Mouse (Mus musculus) forebrain, embryonic 15.5 days (tissue): ENCODE measurements around the gene A030003K21Rik. TPM values are rescaled to one million over a fixed set of nuclear protein-coding genes. Genes with fewer than 3 reads are reported as not detected.
"Not testable (repeated sequence)": the region's sequence is repeated elsewhere in the genome, so short reads cannot be mapped to it uniquely, and the experiment has no call there.

Source experiments
- ATAC-seq: fragments of 200-750 bp; cut with Nextera tagmentation; replicated peaks from 2 replicates; pipeline ENCODE4 v1.8.0; 2017; ENCODE audit warnings: mild to moderate bottlenecking, moderate TSS enrichment, moderate library complexity
- H3K27ac ChIP-seq: fragments of 300-500 bp; sonication (generic); replicated peaks from 2 replicates; pipeline ENCODE4 v1.5.1; 2015; ENCODE audit warnings: mild to moderate bottlenecking, inconsistent platforms
- H3K27me3 ChIP-seq: fragments of 300-500 bp; sonication (generic); 2 replicates; pipeline ENCODE4 v1.6.1; 2015; ENCODE audit warnings: inconsistent platforms
- H3K36me3 ChIP-seq: fragments of 300-500 bp; sonication (generic); 2 replicates; pipeline ENCODE4 v1.6.1; 2015; ENCODE audit warnings: mild to moderate bottlenecking, inconsistent platforms
- H3K4me1 ChIP-seq: fragments of 300-500 bp; sonication (generic); 2 replicates; pipeline ENCODE4 v1.6.1; 2015; ENCODE audit warnings: inconsistent platforms
- H3K4me2 ChIP-seq: fragments of 300-500 bp; sonication (generic); replicated peaks from 2 replicates; pipeline ENCODE4 v1.6.1; 2015; ENCODE audit warnings: mild to moderate bottlenecking, inconsistent platforms
- H3K4me3 ChIP-seq: fragments of 300-500 bp; sonication (generic); 2 replicates; pipeline ENCODE4 v1.5.1; 2015; ENCODE audit warnings: mild to moderate bottlenecking, inconsistent platforms
- H3K9ac ChIP-seq: fragments of 300-500 bp; sonication (generic); replicated peaks from 2 replicates; pipeline ENCODE4 v1.6.1; 2015; ENCODE audit warnings: mild to moderate bottlenecking, inconsistent platforms
- H3K9me3 ChIP-seq: fragments of 300-500 bp; sonication (generic); 2 replicates; pipeline ENCODE4 v1.6.1; 2016; ENCODE audit warnings: inconsistent platforms
- WGBS: fragments of 180-500 bp; shearing (Covaris S2); methylation state at CpG from one replicate; pipeline ENCODE4 v1.1.7; 2015; ENCODE audit warnings: mixed read lengths; 5-methylcytosine and 5-hydroxymethylcytosine counted together
- polyA plus RNA-seq: library from polyadenylated mRNA; unstranded; fragments of >200 nt; fragmentation: Nextera tagmentation; extraction: Ambion mirVana; gene quantifications from 2 replicates; pipeline ENCODE4 v1.2.1, GENCODE M21; 2015

A030003K21Rik gene
- polyA plus RNA-seq, 1 experiment from 2014 or later, result not detected

GRCm38 (mm10) chr1:82959870-82960385 is 16.7 kb upstream of the A030003K21Rik start, which contains the start of gene Gm47955:
Gene Gm47955, plus strand, starts transcription at chr1:82960286.
- Histone ChIP-seq H3K4me3 (no peak within 1 kb of the TSS), H3K4me1 (no peaks in the 10 kb centered on the region), H3K9me3 (no peaks in the 10 kb centered on the region), H3K27ac (no peak within 1 kb of the TSS), H3K9ac (no peak within 1 kb of the TSS), H3K36me3 (no peaks in the 10 kb centered on the region), H3K4me2 (no peak within 1 kb of the TSS), H3K27me3 (no peaks in the 10 kb centered on the region)
- ATAC-seq, result no peak
- WGBS, result 91% methylated on average over 11 of the region's 11 CpGs

- H3K36me3 ChIP-seq, H3K4me1 ChIP-seq, H3K27ac ChIP-seq, H3K27me3 ChIP-seq, H3K9me3 ChIP-seq, ATAC-seq, H3K9ac ChIP-seq, H3K4me3 ChIP-seq, H3K4me2 ChIP-seq: not testable (repeated sequence)
These were observed 12.7 kb upstream of the A030003K21Rik start, which contains the start of gene Gm7544 for GRCm38 (mm10) chr1:82955913-82956312. Gene Gm7544, minus strand, starts transcription at chr1:82956013.

GRCm38 (mm10) chr1:82948601-82949000 is 5.4 kb upstream of the A030003K21Rik start:
- Histone ChIP-seq H3K4me2 (no peak overlapping the region), H3K4me3 (no peak overlapping the region), H3K27ac (no peak overlapping the region), H3K4me1 (no peaks in the 10 kb centered on the region), H3K27me3 (no peaks in the 10 kb centered on the region), H3K9ac (no peak overlapping the region), H3K36me3 (no peaks in the 10 kb centered on the region), H3K9me3 (no peaks in the 10 kb centered on the region)
- WGBS, result 88% methylated on average over 2 of the region's 2 CpGs
- no peak for ATAC-seq

DNA sequence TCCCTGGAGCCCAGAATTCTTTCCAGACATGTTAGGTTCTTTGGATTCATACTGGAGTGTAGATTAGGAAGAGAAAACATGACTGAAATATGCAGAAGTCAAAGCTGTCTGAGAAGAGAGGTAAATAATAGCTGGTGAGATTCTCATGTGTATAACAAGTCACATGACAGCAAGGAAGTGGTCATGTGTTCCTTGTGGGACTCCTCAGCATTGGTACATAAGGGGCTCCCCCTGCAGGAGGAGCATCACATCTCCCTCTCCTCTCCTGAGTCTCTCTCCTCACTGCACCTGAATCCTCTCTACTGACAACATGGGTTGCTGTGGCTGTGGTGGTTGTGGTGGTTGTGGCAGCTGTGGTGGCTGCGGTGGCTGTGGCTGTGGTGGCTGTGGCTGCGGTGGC is 2.8 kb upstream of the A030003K21Rik start:
- ATAC-seq, H3K27me3 ChIP-seq: not testable (repeated sequence)
- 100% methylated on average over 2 of the region's 2 CpGs for WGBS

GRCm38 (mm10) chr1:82942505-82942904 is 683 bp downstream of the A030003K21Rik start:
- H3K9me3 ChIP-seq, ATAC-seq, H3K4me2 ChIP-seq, H3K9ac ChIP-seq, H3K4me3 ChIP-seq, H3K36me3 ChIP-seq, H3K27me3 ChIP-seq, H3K4me1 ChIP-seq, H3K27ac ChIP-seq: not testable (repeated sequence)
- WGBS, result 77% methylated on average over 2 of the region's 2 CpGs

More for the DNA sequence above, 2.8 kb upstream of the A030003K21Rik start:
- H3K36me3 ChIP-seq, H3K9me3 ChIP-seq, H3K27ac ChIP-seq, H3K4me2 ChIP-seq, H3K4me3 ChIP-seq, H3K4me1 ChIP-seq, H3K9ac ChIP-seq: not testable (repeated sequence)

- H3K27me3 ChIP-seq, result no peaks in the 10 kb centered on the region
- no peak overlapping the region for H3K4me2 ChIP-seq
- H3K27ac ChIP-seq, result no peak overlapping the region
- H3K36me3 ChIP-seq, result no peaks in the 10 kb centered on the region
- no peak for ATAC-seq
- H3K9ac ChIP-seq, result no peak overlapping the region
- H3K9me3 ChIP-seq, result no peaks in the 10 kb centered on the region
- H3K4me1 ChIP-seq, result no peaks in the 10 kb centered on the region
- 95% methylated on average over 5 of the region's 5 CpGs for WGBS
- H3K4me3 ChIP-seq, result no peak overlapping the region
These were observed 4.5 kb downstream of the A030003K21Rik start for GRCm38 (mm10) chr1:82938666-82939065.

- not testable (repeated sequence) for H3K9me3 ChIP-seq, H3K27ac ChIP-seq, H3K9ac ChIP-seq, H3K4me1 ChIP-seq, H3K36me3 ChIP-seq, H3K4me3 ChIP-seq, H3K27me3 ChIP-seq, ATAC-seq, H3K4me2 ChIP-seq
- no CpG with 5 or more reads among the region's 6 CpGs for WGBS
These were observed 11.9 kb downstream of the A030003K21Rik start, which contains the start of gene Gm6217 for GRCm38 (mm10) chr1:82931326-82931725. Gene Gm6217, minus strand, starts transcription at chr1:82931399.

DNA sequence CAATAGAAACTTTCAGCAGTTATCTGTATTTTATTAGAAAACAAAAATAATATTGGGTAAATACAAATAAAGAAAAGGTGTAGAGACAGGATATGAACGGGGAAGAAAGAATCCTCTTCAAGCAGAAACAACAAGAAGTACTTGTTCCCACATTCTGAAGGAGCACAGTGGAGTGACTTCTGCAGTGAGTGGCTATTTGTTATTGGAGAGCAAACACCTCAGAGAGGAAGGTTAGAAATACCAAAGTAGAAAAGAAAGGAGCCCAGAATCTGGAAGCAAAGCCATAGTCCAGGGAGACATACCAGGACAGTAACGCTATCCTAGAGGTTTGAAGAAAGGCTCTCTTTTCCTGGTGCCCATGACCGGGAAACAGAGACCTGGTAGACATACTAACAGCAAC is 12.6 kb downstream of the A030003K21Rik start:
- not testable (repeated sequence) for ATAC-seq
- 98% methylated on average over 3 of the region's 3 CpGs for WGBS

DNA sequence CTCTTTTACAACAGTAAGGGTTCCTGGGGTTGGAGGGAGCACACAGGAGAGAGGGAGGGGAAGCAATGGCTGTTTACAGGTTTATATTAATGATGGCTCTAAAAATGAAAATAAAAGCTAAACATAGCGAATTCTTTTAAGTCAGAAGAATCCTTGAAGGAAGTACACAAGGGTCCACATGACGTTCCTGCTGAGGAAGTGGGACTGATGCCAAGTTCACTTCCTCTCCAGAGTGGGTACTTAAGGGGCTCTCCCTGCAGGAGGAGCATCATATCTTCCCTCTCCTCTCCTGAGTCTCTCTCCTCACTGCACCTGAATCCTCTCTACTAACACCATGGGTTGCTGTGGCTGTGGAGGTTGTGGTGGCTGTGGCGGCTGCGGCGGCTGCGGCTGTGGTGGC is 18.5 kb downstream of the A030003K21Rik start, which contains the start of gene A030014E15Rik:
Gene A030014E15Rik (plus strand): TSS at position 268 of the 400 bp plus-strand sequence.
- no peak for ATAC-seq
- no peak within 1 kb of the TSS for H3K9ac ChIP-seq
- no peak within 1 kb of the TSS for H3K4me3 ChIP-seq
- H3K9me3 ChIP-seq, result no peaks in the 10 kb centered on the region
- 83% methylated on average over 3 of the region's 6 CpGs for whole genome bisulfite sequencing
- no peak within 1 kb of the TSS for H3K27ac ChIP-seq
- no peak within 1 kb of the TSS for H3K4me2 ChIP-seq
- H3K27me3 ChIP-seq, result no peaks in the 10 kb centered on the region
- no peaks in the 10 kb centered on the region for H3K4me1 ChIP-seq
- H3K36me3 ChIP-seq, result no peaks in the 10 kb centered on the region

More for the DNA sequence above, 12.6 kb downstream of the A030003K21Rik start:
- H3K4me3 ChIP-seq, H3K9ac ChIP-seq, H3K27ac ChIP-seq, H3K4me2 ChIP-seq, H3K9me3 ChIP-seq, H3K4me1 ChIP-seq, H3K27me3 ChIP-seq, H3K36me3 ChIP-seq: not testable (repeated sequence)

- H3K27ac ChIP-seq, H3K9me3 ChIP-seq, H3K4me1 ChIP-seq, H3K27me3 ChIP-seq, H3K4me3 ChIP-seq, ATAC-seq, H3K4me2 ChIP-seq, H3K36me3 ChIP-seq, H3K9ac ChIP-seq: not testable (repeated sequence)
- WGBS, result 97% methylated on average over 5 of the region's 5 CpGs
These were observed 29.8 kb downstream of the A030003K21Rik start for GRCm38 (mm10) chr1:82913434-82913833.

GRCm38 (mm10) chr1:82913025-82913424 is 30.2 kb downstream of the A030003K21Rik start, which contains the start of gene A030005L19Rik:
Gene A030005L19Rik, plus strand, starts transcription at chr1:82913325.
- Histone ChIP-seq H3K4me3 (no peak within 1 kb of the TSS), H3K27ac (no peak within 1 kb of the TSS), H3K36me3 (no peaks in the 10 kb centered on the region), H3K4me1 (no peaks in the 10 kb centered on the region), H3K4me2 (no peak within 1 kb of the TSS), H3K27me3 (no peaks in the 10 kb centered on the region), H3K9me3 (no peaks in the 10 kb centered on the region), H3K9ac (no peak within 1 kb of the TSS)
- no peak for ATAC-seq
- WGBS, result 90% methylated on average over 3 of the region's 3 CpGs

- Histone ChIP-seq H3K4me3 (no peak overlapping the region), H3K9ac (no peak overlapping the region), H3K9me3 (no peaks in the 10 kb centered on the region), H3K36me3 (peaks cover 9% of the 10 kb centered on the region; the same call in 1 of the 2 replicates), H3K27me3 (no peaks in the 10 kb centered on the region), H3K27ac (no peak overlapping the region), H3K4me2 (no peak overlapping the region), H3K4me1 (no peaks in the 10 kb centered on the region)
- whole genome bisulfite sequencing, result 45% methylated on average over 3 of the region's 3 CpGs
- ATAC-seq, result peak; percentile 8; the same call in 1 of the 2 replicates
These were observed 37.3 kb downstream of the A030003K21Rik start for GRCm38 (mm10) chr1:82905886-82906285.

DNA sequence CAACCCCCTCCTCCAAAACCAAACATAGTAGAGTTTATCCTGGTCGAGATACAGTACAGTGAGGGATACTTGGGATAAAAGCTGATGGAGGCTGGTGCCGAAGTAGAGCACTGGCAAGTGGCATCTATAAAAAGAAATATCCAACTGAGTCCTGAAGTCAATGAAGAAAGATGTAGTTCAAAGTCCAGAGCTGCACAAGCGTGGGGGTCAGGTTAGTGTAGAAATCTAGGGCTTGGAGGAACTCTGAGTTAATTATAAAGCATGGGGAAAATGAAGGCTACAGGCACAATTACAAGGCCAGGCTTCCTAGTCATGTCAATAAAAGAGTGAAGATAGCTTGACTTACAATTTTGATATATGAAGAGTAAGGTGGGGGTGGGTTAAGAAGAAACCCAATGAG is 42.0 kb downstream of the A030003K21Rik start:
- Histone ChIP-seq H3K4me3 (no peak overlapping the region), H3K4me2 (no peak overlapping the region), H3K9me3 (no peaks in the 10 kb centered on the region), H3K27me3 (no peaks in the 10 kb centered on the region), H3K36me3 (peaks cover 16% of the 10 kb centered on the region; the same call in 1 of the 2 replicates), H3K4me1 (no peaks in the 10 kb centered on the region), H3K9ac (no peak overlapping the region), H3K27ac (no peak overlapping the region)
- ATAC-seq, result no peak
- 97% methylated on average over 3 of the region's 3 CpGs for WGBS
